Mouse (Mus musculus) liver, embryonic 14.5 days (tissue): ENCODE data around the gene Klhdc3.

Experiments used
- CTCF ChIP-seq: IDR thresholded peaks from 2 replicates; pipeline ENCODE4 v1.5.1; 2016; ENCODE audit warnings: antibody characterized with exemption, low read depth, control low read depth
- EP300 ChIP-seq: IDR thresholded peaks from 2 replicates; pipeline ENCODE4 v1.6.1; 2016; ENCODE audit warnings: antibody characterized with exemption, low read depth

GRCm38 (mm10) chr17:46651292-46651691 lies 29.4 kb downstream of the Klhdc3 start:
- TF ChIP-seq EP300 (no peak), CTCF (no peak)
